ENCODE assay signal across 8 mouse cellular contexts in the genomic region with DNA sequence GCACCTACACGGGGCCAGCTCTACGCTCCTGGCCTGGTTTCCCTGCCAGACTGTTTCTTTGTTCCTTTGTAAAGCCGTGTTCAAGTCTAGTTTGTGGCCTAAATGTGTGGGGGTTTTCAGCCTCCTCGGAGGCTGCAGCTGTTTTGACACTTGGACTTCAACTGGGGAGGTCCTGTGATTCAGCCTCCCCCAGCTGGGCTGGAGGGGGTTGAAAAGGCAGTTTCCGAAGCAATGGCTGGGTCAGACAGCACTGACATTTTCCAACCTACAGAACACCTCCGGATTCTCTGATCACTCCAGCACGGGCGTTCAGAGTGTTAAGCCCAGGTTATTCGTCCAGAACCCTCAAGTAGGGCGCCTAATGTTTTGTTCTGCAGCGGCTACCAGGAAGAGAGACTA. TPM values are rescaled to one million over a fixed set of nuclear protein-coding genes. Genes with fewer than 3 reads are reported as not detected.
DNase-seq lines count a peak whose midpoint lies in the region; ATAC-seq lines count a peak whose summit lies in the region.

No protein-coding gene starts in this region.

- H3K27me3 ChIP-seq in heart, embryonic 11.5 days (ENCODE audit: control insufficient read depth, insufficient read depth, low read length): peaks cover 10% of the 10 kb centered on the region; the same call in 1 of the 2 replicates
- peaks cover 93% of the 10 kb centered on the region for H3K27me3 ChIP-seq in erythroblast, embryonic 14.5 days (ENCODE audit: control insufficient read depth)
- peaks cover 4% of the 10 kb centered on the region; the same call in 1 of the 2 replicates for H3K27me3 ChIP-seq in limb, embryonic 12.5 days
- no peaks in the 10 kb centered on the region for H3K27me3 ChIP-seq in stomach, embryonic 14.5 days (ENCODE audit: control insufficient read depth, insufficient read depth, low read length)

- ATAC-seq in heart, embryonic 11.5 days (replicated peaks; ENCODE audit: insufficient number of reproducible peaks, low FRiP score, low TSS enrichment): no peak
- no peak for ATAC-seq in limb, embryonic 12.5 days (ENCODE audit: insufficient number of reproducible peaks, insufficient read depth, low FRiP score, low TSS enrichment, low read depth)
- no peak for ATAC-seq in stomach, embryonic 14.5 days (ENCODE audit: insufficient number of reproducible peaks, insufficient read depth, low FRiP score, low read depth)

- peak overlapping the region; percentile 86 for H3K4me2 ChIP-seq in heart, embryonic 11.5 days
- peak overlapping the region; percentile 83 for H3K4me2 ChIP-seq in limb, embryonic 12.5 days
- peak overlapping the region; percentile 65 for H3K4me2 ChIP-seq in stomach, embryonic 14.5 days (replicated peaks; ENCODE audit: low read depth, low read length)

- H3K9me3 ChIP-seq in heart, embryonic 11.5 days (replicated peaks; ENCODE audit: control insufficient read depth, low read length): no peaks in the 10 kb centered on the region
- H3K9me3 ChIP-seq in erythroblast, embryonic 14.5 days (ENCODE audit: control insufficient read depth, low read length): no peaks in the 10 kb centered on the region; the same call in 1 of the 2 replicates
- no peaks in the 10 kb centered on the region for H3K9me3 ChIP-seq in limb, embryonic 12.5 days
- H3K9me3 ChIP-seq in stomach, embryonic 14.5 days (ENCODE audit: control insufficient read depth, low read depth, low read length): no peaks in the 10 kb centered on the region

- H3K9ac ChIP-seq in heart, embryonic 11.5 days (ENCODE audit: low read depth, low read length): peak overlapping the region; percentile 95
- H3K9ac ChIP-seq in limb, embryonic 12.5 days (replicated peaks): peak overlapping the region; percentile 96
- H3K9ac ChIP-seq in stomach, embryonic 14.5 days (replicated peaks; ENCODE audit: low read depth, low read length): peak overlapping the region; percentile 92

- 2% methylated on average over 11 of the region's 11 CpGs for WGBS in heart, embryonic 11.5 days (ENCODE audit: insufficient replicate concordance)
- WGBS in limb, embryonic 12.5 days: under 1% methylated on average over 11 of the region's 11 CpGs
- WGBS in stomach, embryonic 14.5 days: 0% methylated on average over 11 of the region's 11 CpGs

- no peaks in the 10 kb centered on the region for H3K36me3 ChIP-seq in heart, embryonic 11.5 days (ENCODE audit: control insufficient read depth, insufficient read depth, low read length)
- H3K36me3 ChIP-seq in erythroblast, embryonic 14.5 days (ENCODE audit: control insufficient read depth): no peaks in the 10 kb centered on the region
- no peaks in the 10 kb centered on the region for H3K36me3 ChIP-seq in limb, embryonic 12.5 days
- H3K36me3 ChIP-seq in stomach, embryonic 14.5 days (ENCODE audit: control insufficient read depth, insufficient read depth, low read length): no peaks in the 10 kb centered on the region

- no peaks in the 10 kb centered on the region for H3K4me1 ChIP-seq in heart, embryonic 11.5 days (ENCODE audit: control insufficient read depth, insufficient read depth, low read length)
- peaks cover 28% of the 10 kb centered on the region for H3K4me1 ChIP-seq in erythroblast, embryonic 14.5 days (ENCODE audit: control insufficient read depth)
- peaks cover 20% of the 10 kb centered on the region for H3K4me1 ChIP-seq in limb, embryonic 12.5 days (replicated peaks)
- peaks cover 4% of the 10 kb centered on the region; the same call in 1 of the 2 replicates for H3K4me1 ChIP-seq in stomach, embryonic 14.5 days (ENCODE audit: control insufficient read depth, insufficient read depth, low read length)

- H3K4me3 ChIP-seq in heart, embryonic 11.5 days (ENCODE audit: low read depth, low read length): peak overlapping the region; percentile 91
- H3K4me3 ChIP-seq in erythroblast, embryonic 14.5 days (replicated peaks): peak overlapping the region; percentile 85
- H3K4me3 ChIP-seq in limb, embryonic 12.5 days (replicated peaks): peak overlapping the region; percentile 85
- H3K4me3 ChIP-seq in stomach, embryonic 14.5 days (ENCODE audit: low read depth, low read length): peak overlapping the region; percentile 81

- H3K27ac ChIP-seq in heart, embryonic 11.5 days (ENCODE audit: low read depth, low read length): peak overlapping the region; percentile 94
- H3K27ac ChIP-seq in limb, embryonic 12.5 days: peak overlapping the region; percentile 99
- H3K27ac ChIP-seq in stomach, embryonic 14.5 days (ENCODE audit: low read length): peak overlapping the region; percentile 97

- no peak for DNase-seq in heart, adult 18-20 months
- peak; percentile 32 for DNase-seq in ES-CJ7 (ENCODE audit: low read depth, low spot score)
- DNase-seq in right cerebral cortex, postnatal 25 days: no peak
- no peak for DNase-seq in right cerebral cortex, postnatal 4 days

RNA-seq across cellular contexts. Expression of a gene that starts 0.6 kb away (rescaled TPM):
- 118 and 135 TPM in 2 replicates for polyA plus RNA-seq in heart, embryonic 11.5 days (2014; fragmentation: Nextera tagmentation; extraction: Ambion mirVana)
- total RNA-seq in heart, adult 18-20 months (2021): 100 to 1,000 TPM in 1 of 2 experiments, 10 to 100 TPM in 1; 98.5 to 115 TPM
- 6.1 and 7.7 TPM in 2 replicates for polyA plus RNA-seq in erythroblast, embryonic 14.5 days (2012)
- 207 and 225 TPM in 2 replicates for polyA plus RNA-seq in limb, embryonic 12.5 days (2016; fragmentation: Nextera tagmentation; extraction: Ambion mirVana)
- polyA plus RNA-seq in stomach, embryonic 14.5 days (2014; fragmentation: Nextera tagmentation; extraction: Ambion mirVana): 215 and 223 TPM in 2 replicates

RNA-seq across cellular contexts. Expression of a gene that starts 4.1 kb away (rescaled TPM):
- 11.6 and 12.0 TPM in 2 replicates for polyA plus RNA-seq in heart, embryonic 11.5 days (2014; fragmentation: Nextera tagmentation; extraction: Ambion mirVana)
- 10 to 100 TPM; 59.2 to 63.0 TPM for total RNA-seq in heart, adult 18-20 months (2021)
- polyA plus RNA-seq in erythroblast, embryonic 14.5 days (2012): 0.13 TPM in 1 of 2 replicates, not detected in the other
- 29.3 and 33.4 TPM in 2 replicates for polyA plus RNA-seq in limb, embryonic 12.5 days (2016; fragmentation: Nextera tagmentation; extraction: Ambion mirVana)
- polyA plus RNA-seq in stomach, embryonic 14.5 days (2014; fragmentation: Nextera tagmentation; extraction: Ambion mirVana): 32.4 and 34.0 TPM in 2 replicates

RNA-seq across cellular contexts. Expression of a gene that starts 21.1 kb away (rescaled TPM):
- polyA plus RNA-seq in heart, embryonic 11.5 days (2014; fragmentation: Nextera tagmentation; extraction: Ambion mirVana): not detected in 2 replicates
- under 1 TPM in 1 of 2 experiments, not detected in 1; 0.55 TPM for total RNA-seq in heart, adult 18-20 months (2021)
- polyA plus RNA-seq in erythroblast, embryonic 14.5 days (2012): not detected in 2 replicates
- 0.21 TPM in 1 of 2 replicates, not detected in the other for polyA plus RNA-seq in limb, embryonic 12.5 days (2016; fragmentation: Nextera tagmentation; extraction: Ambion mirVana)
- 0.29 and 0.53 TPM in 2 replicates for polyA plus RNA-seq in stomach, embryonic 14.5 days (2014; fragmentation: Nextera tagmentation; extraction: Ambion mirVana)

Comparison
In these comparisons a context has a peak if more than half of its experiments do, and no peak if none do; other contexts are left out.
1. RNA of a gene that starts 0.6 kb away (polyA plus RNA-seq): 207 to 225 TPM in limb, embryonic 12.5 days, 215 to 223 TPM in stomach, embryonic 14.5 days and 118 to 135 TPM in heart, embryonic 11.5 days; 6.1 to 7.7 TPM in erythroblast, embryonic 14.5 days; every median in the first group is over 10 times any median in the second.
2. RNA of a gene that starts 4.1 kb away (polyA plus RNA-seq): 32.4 to 34.0 TPM in stomach, embryonic 14.5 days, 29.3 to 33.4 TPM in limb, embryonic 12.5 days and 11.6 to 12.0 TPM in heart, embryonic 11.5 days; 0.13 TPM in erythroblast, embryonic 14.5 days; every median in the first group is over 10 times any median in the second.
3. Peak in every context shown above with its lines, with median percentiles within 50 percentile points of each other: H3K27ac ChIP-seq, H3K4me2 ChIP-seq, H3K4me3 ChIP-seq and H3K9ac ChIP-seq.